Mouse (Mus musculus) G1E (cell line): ENCODE data around the gene Ints5.

Experiments used
- CTCF ChIP-seq: IDR thresholded peaks from 2 replicates; pipeline ENCODE4 v1.5.1; 2012; ENCODE audit warnings: low read depth, low read length, inconsistent platforms, mixed read lengths
- GATA1 ChIP-seq: IDR thresholded peaks from 2 replicates; pipeline ENCODE4 v1.6.1; 2012; ENCODE audit warnings: borderline replicate concordance, low read length, inconsistent platforms, mixed read lengths
- TAL1 ChIP-seq: conservative IDR thresholded peaks from 2 replicates; pipeline ENCODE4 v1.6.1; 2012; ENCODE audit warnings: low read depth, low read length, inconsistent platforms, mixed read lengths

DNA sequence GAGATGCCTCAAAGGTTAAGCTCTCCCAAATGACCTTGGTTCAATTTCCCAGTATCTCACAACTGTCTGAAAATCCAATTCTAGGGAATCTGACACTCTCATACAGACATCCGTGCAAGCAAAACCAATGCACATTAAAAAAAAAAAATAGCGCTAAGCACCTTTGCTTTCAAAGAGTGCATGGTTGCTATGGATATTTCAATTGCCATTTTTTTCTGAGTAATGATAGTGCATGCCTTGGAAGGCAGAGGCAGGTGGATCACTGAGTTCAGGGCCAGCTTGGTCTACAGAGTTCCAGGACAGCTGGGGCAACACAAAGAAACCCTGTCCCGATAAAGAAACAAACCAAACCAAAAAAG is 11.8 kb upstream of the Ints5 start:
- no peak for TF ChIP-seq CTCF
- no peak for TF ChIP-seq GATA1
- TF ChIP-seq TAL1: no peak
